Mouse (Mus musculus) cortical plate, adult 2 months (tissue): ENCODE data around the gene Tnni2.

Experiments
- CTCF ChIP-seq: fragments of 200-500 bp; IDR thresholded peaks from 2 replicates; pipeline ENCODE4 v1.5.1; 2011; ENCODE audit warnings: mild to moderate bottlenecking, control low read depth, low read length; ENCODE audit not compliant: insufficient read depth; ENCODE audit errors: extremely low read depth
- POLR2A ChIP-seq: fragments of 200-500 bp; IDR thresholded peaks from 2 replicates; pipeline ENCODE4 v1.6.1; 2011; ENCODE audit warnings: mild to moderate bottlenecking, low read length, control low read depth; ENCODE audit not compliant: insufficient read depth; ENCODE audit errors: extremely low read depth

- TF ChIP-seq CTCF (no peak), POLR2A (no peak)
These were observed 32.9 kb upstream of the Tnni2 start for GRCm38 (mm10) chr7:142408686-142409085.
